Mouse (Mus musculus) heart, adult 2 months (tissue): ENCODE measurements at regions not wholly inside any gene's neighbourhood (a gene's known extent, or its start where the extent isn't known, plus 50 kb on each side); places are given as distances from the start of the nearest gene placed in this dataset.

ENCODE experiments used
- CTCF ChIP-seq: fragments of 200-600 bp; IDR thresholded peaks from 2 replicates; pipeline ENCODE4 v1.8.1; 2022; ENCODE audit warnings: antibody characterized with exemption, mild to moderate bottlenecking, moderate library complexity
- POLR2A ChIP-seq: fragments of 200-500 bp; IDR thresholded peaks from 2 replicates; pipeline ENCODE4 v1.6.1; 2011; ENCODE audit warnings: mild to moderate bottlenecking, low read depth, low read length, control low read depth; ENCODE audit not compliant: insufficient read depth

- TF ChIP-seq POLR2A (no peak), CTCF (no peak)
Measured at GRCm38 (mm10) chr8:6125265-6125664, 1020.1 kb upstream of the Slc10a2 start.
